Mouse (Mus musculus): ENCODE results near the gene Ptpn13. TPM values are rescaled to one million over a fixed set of nuclear protein-coding genes. Genes with fewer than 3 reads are reported as not detected.

Ptpn13 gene
- total and polyA plus RNA-seq, 3 experiments = 15.1 to 43.6 (median 15.5) TPM

DNA sequence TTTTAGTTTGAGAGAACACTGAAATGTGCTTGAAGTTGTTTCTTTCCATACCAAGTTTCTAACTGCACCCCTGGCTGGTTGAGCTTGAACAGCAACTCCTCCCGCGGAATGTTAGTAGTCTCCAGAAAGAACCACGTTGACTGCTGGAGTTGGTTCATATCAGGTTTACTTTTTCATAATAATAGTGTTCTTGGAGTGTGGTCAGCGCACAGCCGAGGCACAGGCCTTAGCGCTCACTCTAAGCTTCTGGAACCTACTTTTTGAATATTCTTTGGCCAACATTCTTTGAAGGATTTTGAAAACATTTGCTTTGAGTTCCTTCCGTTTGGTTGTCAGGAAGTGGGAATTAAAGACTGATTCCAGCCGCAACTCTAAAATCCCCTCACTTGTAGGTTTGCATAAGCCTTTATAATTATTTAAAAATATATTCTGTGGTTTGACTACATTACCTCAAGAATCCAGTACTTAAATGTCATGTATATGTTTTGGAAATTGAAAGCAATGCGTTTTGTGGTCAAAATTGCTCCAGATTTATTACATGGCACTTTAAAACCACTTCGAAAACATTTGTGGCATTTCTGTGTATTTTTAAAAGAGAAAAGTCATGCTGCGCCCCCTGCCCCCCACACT, 48.6 kb downstream of the Ptpn13 start:
- no peak overlapping the region for H3K27ac ChIP-seq (ENCODE audit: control insufficient read depth, low read depth, low read length)
- peaks cover 0 to 10% of the 10 kb centered on the region in 2 experiments; a peak in 2 of 4 replicates for H3K36me3 ChIP-seq (ENCODE audit: control insufficient read depth in 1 of 2, insufficient read depth in 2 of 2, low read length in 2 of 2)
- no peaks in the 10 kb centered on the region for H3K79me2 ChIP-seq (ENCODE audit: control insufficient read depth, insufficient read depth, low read length, poor library complexity)
- H3K9ac ChIP-seq (ENCODE audit: control insufficient read depth, low read depth, low read length, poor library complexity, severe bottlenecking) = no peak overlapping the region
- no peaks in the 10 kb centered on the region for H3K27me3 ChIP-seq (ENCODE audit: control insufficient read depth in 1 of 2, insufficient read depth in 2 of 2, low read length in 2 of 2)
- no peak for DNase-seq (ENCODE audit: low read depth, low spot score)
- no peaks in the 10 kb centered on the region for H3K9me3 ChIP-seq (replicated peaks; ENCODE audit: insufficient read depth, low read length)
- H3K4me3 ChIP-seq (ENCODE audit: control insufficient read depth in 1 of 2, insufficient read depth in 1 of 2, low read depth in 2 of 2, low read length in 2 of 2) = no peak overlapping the region
- peaks cover 0 to 5% of the 10 kb centered on the region in 2 experiments; a peak in 1 of 4 replicates for H3K4me1 ChIP-seq (ENCODE audit: control insufficient read depth in 1 of 2, insufficient read depth in 2 of 2, low read length in 2 of 2)
- TF ChIP-seq UBTF (IDR thresholded peaks at IDR 0.05; ENCODE audit: borderline replicate concordance, insufficient read depth, low read depth, low read length) = no peak
- no peak for TF ChIP-seq TAL1 (IDR thresholded peaks at IDR 0.05; ENCODE audit: low read length)
- no peak for TF ChIP-seq ELF1 (IDR thresholded peaks at IDR 0.05; ENCODE audit: low read depth, low read length)
- TF ChIP-seq POLR2AphosphoS5 (IDR thresholded peaks at IDR 0.05; ENCODE audit: borderline replicate concordance, low read depth, low read length) = no peak
- no peak for TF ChIP-seq SIN3A (IDR thresholded peaks at IDR 0.05; ENCODE audit: low read length)
- no peak for TF ChIP-seq CHD1 (IDR thresholded peaks at IDR 0.05; ENCODE audit: low read depth, low read length)
- no peak for TF ChIP-seq TCF12 (IDR thresholded peaks at IDR 0.05; ENCODE audit: low read depth, low read length)
- TF ChIP-seq RAD21 (IDR thresholded peaks at IDR 0.05; ENCODE audit: low read depth, low read length) = no peak
- no peak for TF ChIP-seq MAFK (IDR thresholded peaks at IDR 0.05; ENCODE audit: borderline replicate concordance, low read depth, low read length)
- no peak for TF ChIP-seq MAX (IDR thresholded peaks at IDR 0.05; ENCODE audit: low read length)
- TF ChIP-seq USF1 (IDR thresholded peaks at IDR 0.05; ENCODE audit: low read depth, low read length) = no peak
- no peak for TF ChIP-seq GABPA (IDR thresholded peaks at IDR 0.05; ENCODE audit: low read depth, low read length)
- TF ChIP-seq CHD2 (IDR thresholded peaks at IDR 0.05; ENCODE audit: low read length) = no peak
- TF ChIP-seq MXI1 (IDR thresholded peaks at IDR 0.05; ENCODE audit: low read depth, low read length) = no peak
- no peak for TF ChIP-seq RCOR1 (IDR thresholded peaks at IDR 0.05; ENCODE audit: low read depth, low read length)
- TF ChIP-seq ZMIZ1 (IDR thresholded peaks at IDR 0.05; ENCODE audit: low read depth, low read length) = no peak
- no peak for TF ChIP-seq HCFC1 (IDR thresholded peaks at IDR 0.05; ENCODE audit: low read depth, low read length)

DNA sequence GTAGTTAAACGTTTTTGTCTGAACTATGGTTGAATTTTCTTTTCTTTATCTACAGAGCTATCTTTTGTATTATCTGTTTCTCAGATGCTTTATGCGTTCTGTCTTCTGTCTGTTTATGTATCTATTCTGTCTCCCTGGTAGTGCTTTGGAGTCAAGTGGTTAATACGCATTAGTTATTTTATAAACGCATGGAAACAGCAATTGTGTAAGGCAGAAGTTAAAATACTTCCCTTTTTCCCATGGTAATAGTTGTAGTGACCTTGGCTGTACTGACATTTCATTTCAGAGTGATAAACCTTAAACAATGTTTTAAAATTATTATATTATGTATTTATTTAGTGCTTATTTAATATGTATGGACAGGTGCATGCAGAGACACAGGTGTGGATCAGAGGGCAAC, 49.3 kb downstream of the Ptpn13 start:
- Histone ChIP-seq H3K9me3 (replicated peaks; ENCODE audit: insufficient read depth, low read length) (no peaks in the 10 kb centered on the region), H3K4me3 (ENCODE audit: control insufficient read depth in 1 of 2, insufficient read depth in 1 of 2, low read depth in 2 of 2, low read length in 2 of 2) (no peak overlapping the region), H3K27ac (ENCODE audit: control insufficient read depth, low read depth, low read length) (no peak overlapping the region), H3K9ac (ENCODE audit: control insufficient read depth, low read depth, low read length, poor library complexity, severe bottlenecking) (no peak overlapping the region), H3K27me3 (ENCODE audit: control insufficient read depth in 1 of 2, insufficient read depth in 2 of 2, low read length in 2 of 2) (no peaks in the 10 kb centered on the region), H3K4me1 (ENCODE audit: control insufficient read depth in 1 of 2, insufficient read depth in 2 of 2, low read length in 2 of 2) (peaks cover 0 to 5% of the 10 kb centered on the region in 2 experiments; a peak in 1 of 4 replicates), H3K79me2 (ENCODE audit: control insufficient read depth, insufficient read depth, low read length, poor library complexity) (no peaks in the 10 kb centered on the region), H3K36me3 (ENCODE audit: control insufficient read depth in 1 of 2, insufficient read depth in 2 of 2, low read length in 2 of 2) (peaks cover 0 to 10% of the 10 kb centered on the region in 2 experiments; a peak in 2 of 4 replicates)
- no peak for TF ChIP-seq TBP (IDR thresholded peaks at IDR 0.05; ENCODE audit: low read depth, low read length)
- no peak for TF ChIP-seq MAX (IDR thresholded peaks at IDR 0.05; ENCODE audit: low read length)
- TF ChIP-seq JUND (IDR thresholded peaks at IDR 0.05; ENCODE audit: low read depth, low read length) = no peak
- no peak for TF ChIP-seq SMC3 (IDR thresholded peaks at IDR 0.05; ENCODE audit: low read depth, low read length)
- no peak for TF ChIP-seq CHD1 (IDR thresholded peaks at IDR 0.05; ENCODE audit: low read depth, low read length)
- no peak for TF ChIP-seq UBTF (IDR thresholded peaks at IDR 0.05; ENCODE audit: borderline replicate concordance, insufficient read depth, low read depth, low read length)
- TF ChIP-seq ETS1 (IDR thresholded peaks at IDR 0.05; ENCODE audit: low read depth, low read length) = no peak
- TF ChIP-seq MXI1 (IDR thresholded peaks at IDR 0.05; ENCODE audit: low read depth, low read length) = no peak
- no peak for TF ChIP-seq CTCF (IDR thresholded peaks at IDR 0.05 in 2 of 3, conservative IDR thresholded peaks at IDR 0.05 in 1 of 3; ENCODE audit: control insufficient read depth in 1 of 3, insufficient read depth in 1 of 3, low read depth in 2 of 3, low read length in 3 of 3, poor library complexity in 1 of 3, severe bottlenecking in 1 of 3)
- no peak for TF ChIP-seq ZMIZ1 (IDR thresholded peaks at IDR 0.05; ENCODE audit: low read depth, low read length)
- no peak for TF ChIP-seq EP300 (IDR thresholded peaks at IDR 0.05; ENCODE audit: low read depth in 1 of 2, low read length in 2 of 2)
- TF ChIP-seq POLR2AphosphoS2 (IDR thresholded peaks at IDR 0.05; ENCODE audit: low read length) = no peak
- no peak for TF ChIP-seq ELF1 (IDR thresholded peaks at IDR 0.05; ENCODE audit: low read depth, low read length)
- TF ChIP-seq TCF12 (IDR thresholded peaks at IDR 0.05; ENCODE audit: low read depth, low read length) = no peak
- TF ChIP-seq NELFE (IDR thresholded peaks at IDR 0.05; ENCODE audit: low read depth, low read length) = no peak
- no peak for TF ChIP-seq RAD21 (IDR thresholded peaks at IDR 0.05; ENCODE audit: low read depth, low read length)
- no peak for TF ChIP-seq MEF2A (IDR thresholded peaks at IDR 0.05; ENCODE audit: extremely low read depth, insufficient replicate concordance, low read depth, low read length, poor library complexity, severe bottlenecking)
- no peak for DNase-seq (ENCODE audit: low read depth, low spot score)

All from MEL (cell line).